Mouse (Mus musculus) regulatory T cell (primary cell): ENCODE data around the gene Cyp2t4.

Source experiments
- in situ Hi-C: fragments of 300-600 bp; cut with MboI, MseI; formaldehyde crosslinking; loops from one replicate; pipeline ENCODE4 v1.15.1; 2025; ENCODE audit warnings: high pct_unique_total_duplicates

Cyp2t4 gene

DNA sequence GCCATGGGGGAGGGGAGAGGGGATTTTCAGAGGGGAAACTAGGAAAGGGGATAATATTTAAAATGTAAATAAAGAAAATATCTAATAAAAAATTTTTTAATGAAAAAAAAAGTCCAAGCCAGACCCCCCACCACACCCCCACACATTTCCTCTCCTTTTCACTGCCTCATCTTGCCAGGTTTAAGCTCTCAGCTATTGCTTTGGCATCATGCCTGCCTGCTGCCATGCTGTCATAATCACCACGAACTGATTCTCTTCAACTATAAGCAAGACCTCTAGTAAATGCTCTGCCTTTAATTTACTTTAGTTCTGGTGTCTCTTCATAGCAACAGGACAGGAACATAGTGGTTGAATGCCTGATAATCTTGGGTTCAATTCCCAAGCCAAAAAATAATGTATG is 29.0 kb downstream of the Cyp2t4 start:
- in situ Hi-C loops, result loop anchor here (25.0 kb wide), 2 partner anchors 1495 to 1920 kb away; partner anchors contain the start of genes B9d2, Cic, Erf and Tgfb1

DNA sequence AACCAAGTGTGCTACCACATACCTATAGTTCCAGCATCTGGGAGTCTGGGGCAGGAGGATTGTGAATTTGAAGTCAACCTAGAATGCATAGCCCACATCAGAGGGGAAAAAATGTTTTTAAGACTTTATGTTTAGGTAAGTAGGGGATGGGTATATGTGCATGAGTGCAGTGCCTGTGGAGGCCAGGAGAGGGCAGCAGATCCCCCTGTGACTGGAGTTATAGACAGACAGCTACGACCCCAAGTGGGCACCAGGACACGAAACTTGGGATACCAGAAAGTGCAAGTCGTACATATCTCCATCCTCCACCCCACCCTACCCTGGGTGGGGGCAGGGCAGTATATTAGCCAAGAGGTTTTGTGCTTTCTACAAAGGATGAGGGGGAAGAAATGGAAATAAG is 31.4 kb downstream of the Cyp2t4 start:
- in situ Hi-C loops, result loop anchor here (25.0 kb wide), 2 partner anchors 1498 to 1923 kb away; partner anchors contain the start of genes B9d2, Cic, Erf and Tgfb1

DNA sequence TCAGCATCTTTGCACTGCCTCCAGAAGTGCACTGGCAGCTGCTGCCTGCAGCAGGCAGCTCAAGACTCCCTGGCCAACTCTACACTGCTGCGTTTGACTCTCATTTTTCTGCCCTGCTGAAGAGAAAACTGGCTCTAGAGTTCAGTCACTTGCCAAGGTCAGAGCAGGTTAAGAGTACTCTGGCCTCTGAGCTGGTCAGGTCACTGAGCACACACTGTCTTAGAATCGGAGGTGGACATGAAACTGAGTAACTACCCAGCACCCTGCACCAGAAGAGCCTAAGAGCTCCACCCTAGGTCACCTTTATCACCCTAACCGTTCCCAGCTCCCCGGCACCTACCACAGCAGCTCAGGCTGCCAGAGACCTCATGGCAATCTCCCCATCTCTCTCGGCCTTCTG is 32.5 kb downstream of the Cyp2t4 start:
- in situ Hi-C loops, result loop anchor here (25.0 kb wide), 2 partner anchors 1499 to 1924 kb away; partner anchors contain the start of genes B9d2, Cic, Erf and Tgfb1

DNA sequence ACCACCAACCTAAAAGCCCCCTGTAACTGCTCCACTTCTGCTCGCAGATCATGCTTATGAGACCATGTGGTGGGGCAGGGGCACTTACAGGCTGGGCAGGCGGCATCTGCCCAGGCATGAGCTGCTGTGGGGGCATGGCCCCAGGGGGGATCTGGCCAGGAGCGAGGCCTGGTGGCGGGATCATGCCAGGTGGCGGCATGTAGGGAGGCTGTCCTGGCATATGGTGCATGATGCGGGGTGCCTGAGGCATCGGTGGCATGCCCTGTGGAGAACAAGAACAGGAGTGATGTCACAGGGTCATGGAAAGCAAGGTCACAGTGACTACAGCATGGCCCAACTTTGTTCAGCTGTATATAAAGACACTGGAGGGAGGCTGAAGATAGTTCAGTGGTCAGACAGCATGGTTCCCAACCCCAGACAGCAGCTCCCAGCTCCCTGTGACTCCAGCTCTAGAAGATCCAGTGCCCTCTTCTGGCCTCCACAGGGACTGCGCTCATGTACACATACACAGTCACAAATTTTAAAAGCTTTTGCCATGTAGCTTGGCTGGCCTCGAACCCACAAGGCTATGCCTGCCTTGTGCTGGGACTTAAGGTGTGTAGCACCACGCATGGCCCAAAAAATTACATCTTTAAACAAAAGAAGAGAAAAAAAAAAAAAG is 35.9 kb downstream of the Cyp2t4 start:
- in situ Hi-C loops, result loop anchor here (25.0 kb wide), 2 partner anchors 1502 to 1927 kb away; partner anchors contain the start of genes B9d2, Cic, Erf and Tgfb1

DNA sequence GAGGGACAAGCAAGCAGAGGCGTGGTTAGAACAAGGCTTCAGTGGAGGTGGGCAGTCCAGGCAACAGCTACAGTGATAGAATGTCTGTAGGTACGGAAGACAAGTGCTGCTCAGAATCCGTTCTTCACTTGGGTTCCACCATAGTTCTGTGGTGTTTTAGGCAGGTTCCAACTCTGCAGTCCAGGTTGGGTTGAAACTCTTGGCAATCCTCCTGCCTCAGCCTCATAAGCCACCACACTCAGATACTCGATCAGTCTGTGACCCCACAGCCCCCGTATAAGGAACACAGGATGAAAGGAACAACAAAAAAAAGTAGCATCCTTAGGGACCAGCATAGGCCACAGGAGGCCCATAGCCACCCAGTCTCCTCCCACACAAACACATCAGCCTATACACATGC is 38.9 kb downstream of the Cyp2t4 start:
- in situ Hi-C loops, result loop anchor here (5.0 to 25.0 kb wide), 3 partner anchors 40 to 1930 kb away; partner anchors contain the start of genes B9d2, Cic, Coq8b and Erf

DNA sequence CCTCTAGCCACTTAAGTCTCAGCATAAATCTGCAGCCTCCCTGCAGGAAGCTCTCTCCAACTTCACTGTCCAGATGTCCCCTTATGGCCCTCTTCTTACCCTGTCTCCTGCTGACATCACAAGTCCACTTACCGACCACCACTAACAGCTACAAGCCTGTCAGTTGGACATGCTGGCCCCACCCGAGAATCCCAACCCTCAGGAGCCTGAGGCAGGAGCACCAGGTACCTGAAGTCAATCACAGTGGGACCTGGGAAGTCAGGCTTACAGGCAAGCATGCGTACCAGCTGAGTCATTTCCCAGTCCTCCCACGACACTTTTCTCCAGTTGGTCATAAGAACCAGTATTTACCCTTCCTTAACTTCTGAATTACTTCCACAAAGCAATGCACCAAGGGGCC is 40.2 kb downstream of the Cyp2t4 start:
- in situ Hi-C loops, result loop anchor here (5.0 to 25.0 kb wide), 3 partner anchors 39 to 1931 kb away; partner anchors contain the start of genes B9d2, Cic, Coq8b and Erf

DNA sequence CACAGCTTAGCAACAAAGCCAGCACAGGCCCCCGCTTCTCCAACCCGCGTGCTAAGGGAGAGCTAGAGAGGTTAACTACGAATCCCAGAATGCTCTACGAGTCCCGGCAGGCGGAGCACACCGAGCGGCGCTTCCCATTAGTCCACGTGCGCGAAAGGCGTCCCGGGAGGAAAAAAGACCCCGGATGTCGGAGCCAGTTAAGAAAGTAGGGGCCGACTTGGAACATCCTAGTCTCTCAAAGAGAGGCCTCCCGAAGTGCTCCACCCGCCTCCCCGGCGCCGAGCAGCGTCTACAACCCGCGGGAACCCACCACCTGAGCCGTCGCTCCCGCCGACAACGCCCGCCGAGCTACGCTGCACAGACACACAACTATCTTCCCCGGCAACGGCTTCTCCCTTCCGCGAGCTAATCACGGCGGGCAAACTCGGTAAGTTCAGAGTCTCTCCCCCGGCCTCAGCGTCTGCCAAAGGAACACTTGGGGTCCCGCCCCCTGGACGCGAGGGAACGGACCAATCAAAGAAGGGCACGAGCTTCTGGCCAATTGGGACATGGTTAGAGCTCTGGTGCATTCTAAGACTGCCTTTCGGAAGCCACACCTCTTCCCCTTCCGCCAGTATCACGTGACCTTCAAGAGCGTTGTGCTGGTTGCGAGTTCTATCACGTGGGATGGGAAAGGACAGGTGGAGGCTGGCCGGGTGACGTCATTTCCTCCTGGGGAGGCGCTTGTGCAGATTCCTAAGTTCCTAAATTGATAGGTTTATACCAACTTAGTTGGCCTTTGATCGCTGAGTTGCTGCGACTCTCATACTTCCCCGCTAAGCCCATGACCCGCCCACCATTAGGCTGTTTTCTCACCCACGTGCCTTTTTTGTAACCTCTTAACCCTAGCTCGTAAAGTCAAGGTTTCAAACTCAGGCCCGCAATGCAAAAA is 42.4 kb downstream of the Cyp2t4 start, which contains the start of the genes BC024978 and Snrpa:
Gene BC024978, plus strand, starts transcription at position 101 of the 931 bp plus-strand sequence.
Gene Snrpa, minus strand, starts transcription at position 591 of the 931 bp plus-strand sequence.
- in situ Hi-C loops, result loop anchor here (25.0 kb wide), 2 partner anchors 1509 to 1934 kb away; partner anchors contain the start of genes B9d2, Cic, Erf and Tgfb1

DNA sequence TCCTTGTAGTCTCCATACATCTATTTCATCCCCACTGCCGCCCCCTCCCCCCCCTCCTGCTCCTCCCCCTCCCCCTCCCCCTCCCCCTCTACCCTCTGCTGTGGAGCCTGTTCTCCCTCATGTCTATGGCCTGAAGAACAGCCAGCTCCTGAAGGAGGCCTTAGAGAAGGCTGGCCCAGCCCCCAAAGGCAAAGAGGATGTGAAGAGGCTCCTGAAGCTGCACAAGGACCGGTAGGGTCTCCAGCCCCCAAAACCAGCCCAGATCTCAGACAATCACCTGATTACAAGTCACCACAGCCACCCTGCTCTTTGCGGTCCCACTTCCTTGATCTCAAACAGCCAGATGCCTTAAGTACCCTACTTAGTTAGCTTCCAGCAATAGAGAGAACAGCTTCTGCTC is 43.6 kb downstream of the Cyp2t4 start:
- in situ Hi-C loops, result loop anchor here (25.0 kb wide), 2 partner anchors 1510 to 1935 kb away; partner anchors contain the start of genes B9d2, Cic, Erf and Tgfb1

DNA sequence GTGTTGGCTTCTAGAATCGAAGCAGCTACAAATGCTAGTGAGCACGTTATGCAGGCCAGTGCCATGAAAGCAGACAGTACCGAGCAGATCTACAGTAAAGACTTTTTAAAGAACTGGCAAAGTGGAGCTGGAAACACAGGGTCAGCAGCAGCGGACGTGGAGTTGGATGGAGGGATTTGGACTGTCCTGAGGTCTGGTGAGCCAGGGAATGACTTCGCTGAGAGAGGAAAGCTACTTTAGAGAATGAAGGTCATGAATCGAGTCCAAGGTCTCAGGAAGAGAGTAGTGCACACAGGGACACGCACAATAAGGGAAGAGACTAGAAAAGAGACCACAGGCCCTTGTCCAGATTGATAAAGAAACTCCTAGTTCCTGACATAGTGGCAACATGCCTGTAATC is 44.1 kb downstream of the Cyp2t4 start:
- in situ Hi-C loops, result loop anchor here (25.0 kb wide), 2 partner anchors 1510 to 1935 kb away; partner anchors contain the start of genes B9d2, Cic, Erf and Tgfb1

DNA sequence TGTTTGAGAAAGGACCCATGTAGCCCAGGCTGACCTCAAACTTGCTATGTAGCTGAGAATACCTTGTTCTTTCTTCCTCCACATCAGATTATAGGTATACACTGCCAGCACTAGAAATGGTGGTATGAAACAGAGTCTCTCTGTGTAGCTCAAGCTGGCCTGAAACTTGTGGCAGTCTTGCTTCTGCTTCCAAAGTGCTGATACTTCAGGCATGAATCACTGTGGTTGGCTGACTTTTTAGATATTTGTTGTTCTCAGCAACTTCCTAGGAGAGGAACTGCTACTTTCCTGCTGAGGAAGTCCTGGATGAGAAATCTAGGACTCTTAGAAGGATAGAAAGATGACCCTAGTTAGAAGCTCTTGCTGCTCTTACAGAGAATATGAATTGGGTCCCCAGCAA is 44.8 kb downstream of the Cyp2t4 start:
- in situ Hi-C loops, result loop anchor here (25.0 kb wide), 2 partner anchors 1511 to 1936 kb away; partner anchors contain the start of genes B9d2, Cic, Erf and Tgfb1

DNA sequence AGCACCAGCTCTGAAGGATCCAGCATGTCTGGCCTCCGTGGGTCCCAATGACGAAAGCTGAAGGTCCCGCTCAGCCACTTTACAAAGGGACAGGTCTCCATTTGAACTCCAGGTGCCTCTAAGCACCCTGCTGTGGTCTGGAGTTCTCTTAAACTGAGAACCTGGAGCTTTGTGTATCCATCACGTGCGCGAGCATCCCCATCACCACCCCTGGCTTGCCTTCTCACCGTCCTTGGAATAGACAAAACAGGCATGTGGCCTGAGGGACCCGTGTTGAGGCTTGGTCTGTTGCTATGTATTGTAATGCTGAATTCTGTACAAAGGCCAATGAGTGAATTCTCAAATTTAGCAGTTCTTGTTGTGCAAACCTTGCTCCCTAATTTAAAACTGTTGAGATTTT is 45.3 kb downstream of the Cyp2t4 start:
- in situ Hi-C loops, result loop anchor here (25.0 kb wide), 2 partner anchors 1511 to 1936 kb away; partner anchors contain the start of genes B9d2, Cic, Erf and Tgfb1

DNA sequence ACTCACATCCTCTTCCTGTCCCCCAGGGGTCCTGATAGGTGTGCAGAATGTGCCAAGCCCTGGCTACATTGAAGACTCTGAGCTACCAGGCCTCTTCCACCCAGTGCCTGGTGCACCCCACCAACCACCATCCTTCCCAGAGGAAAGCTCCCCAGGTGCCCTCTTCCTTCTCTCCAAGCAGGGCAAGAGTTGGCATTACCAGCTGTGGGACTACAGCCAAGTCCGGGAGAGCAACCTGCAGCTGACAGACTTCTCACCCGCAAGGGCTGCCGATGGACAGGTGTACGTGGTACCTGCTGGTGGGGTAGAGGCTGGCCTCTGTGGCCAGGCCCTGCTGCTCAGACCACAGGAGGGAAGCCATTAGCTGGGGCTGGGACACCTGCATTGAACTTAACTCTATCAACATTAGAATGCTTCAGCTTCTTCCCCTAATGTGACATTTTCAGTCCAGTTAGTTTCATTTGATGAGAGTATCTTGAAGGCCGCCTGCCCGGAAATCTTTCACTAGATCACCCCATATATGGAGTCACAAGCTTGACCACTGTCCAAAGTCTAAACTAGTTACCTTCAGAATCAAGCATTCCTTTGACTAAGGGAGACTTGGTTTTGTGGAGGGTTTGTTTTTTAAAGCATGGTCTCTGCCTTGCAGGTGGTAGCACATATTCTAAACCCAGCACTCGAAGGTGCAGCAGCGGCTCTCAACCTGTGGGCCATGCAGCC is 50.4 kb downstream of the Cyp2t4 start:
- in situ Hi-C loops, result no loop called here
